Mouse (Mus musculus): Measurements from ENCODE around the gene Abhd6.

DNA sequence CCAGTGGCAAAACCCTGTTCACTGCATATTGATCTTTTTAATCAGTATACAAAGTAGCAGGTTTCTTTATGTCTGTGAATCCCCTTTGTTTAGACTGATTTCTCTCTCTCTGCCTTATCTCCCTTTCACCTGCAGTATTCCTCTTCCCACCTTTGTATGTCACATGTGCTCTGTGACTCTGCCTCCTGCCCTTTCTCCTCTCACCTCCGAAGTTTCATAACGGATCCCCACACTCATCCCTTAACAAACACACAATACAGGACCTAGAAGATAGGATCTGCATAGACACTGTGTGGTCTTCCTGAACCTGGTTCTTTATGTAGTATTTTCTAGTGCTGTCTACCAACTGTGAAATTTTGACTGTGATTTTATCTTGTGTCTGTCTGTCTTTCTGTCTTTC, 8.6 kb downstream of the Abhd6 start:
- no peak for TF ChIP-seq CTCF (IDR thresholded peaks at IDR 0.05; ENCODE audit: low read depth)
- no peak for TF ChIP-seq EP300 (IDR thresholded peaks at IDR 0.05; ENCODE audit: low read depth)

Data from liver, embryonic 14.5 days (tissue).